Mouse (Mus musculus): ENCODE measurements around the gene Ccdc182. TPM values are rescaled to one million over a fixed set of nuclear protein-coding genes. Genes with fewer than 3 reads are reported as not detected.

The Ccdc182 gene
- total RNA-seq, 2 experiments from 2014 or later, result not detected

DNA sequence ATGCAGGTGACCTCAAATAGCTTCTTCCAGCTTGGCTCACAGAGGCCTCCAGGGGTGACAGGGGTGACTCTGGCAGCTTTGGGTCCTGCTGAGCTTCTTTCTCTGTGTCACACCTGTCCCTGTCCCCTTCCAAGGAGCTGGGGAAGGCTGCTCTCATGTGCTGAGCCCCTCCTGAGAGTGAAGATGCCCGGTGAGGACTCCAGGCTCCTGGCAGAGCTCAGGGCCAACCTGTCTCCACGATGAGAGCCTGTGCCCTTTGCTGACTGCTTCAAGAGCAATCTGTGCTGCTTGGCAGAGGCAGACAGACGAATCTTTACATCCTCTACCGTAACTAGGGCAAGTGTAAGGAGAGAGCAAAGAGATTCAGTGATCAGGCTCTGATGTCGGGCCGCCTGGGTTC lies 16.9 kb downstream of the Ccdc182 start:
- DNase-seq (ENCODE audit: extremely low spot score in 1 of 2, low spot score in 2 of 2), result no peak
- intact Hi-C loops (cut with DNase I), result no loop called here

DNA sequence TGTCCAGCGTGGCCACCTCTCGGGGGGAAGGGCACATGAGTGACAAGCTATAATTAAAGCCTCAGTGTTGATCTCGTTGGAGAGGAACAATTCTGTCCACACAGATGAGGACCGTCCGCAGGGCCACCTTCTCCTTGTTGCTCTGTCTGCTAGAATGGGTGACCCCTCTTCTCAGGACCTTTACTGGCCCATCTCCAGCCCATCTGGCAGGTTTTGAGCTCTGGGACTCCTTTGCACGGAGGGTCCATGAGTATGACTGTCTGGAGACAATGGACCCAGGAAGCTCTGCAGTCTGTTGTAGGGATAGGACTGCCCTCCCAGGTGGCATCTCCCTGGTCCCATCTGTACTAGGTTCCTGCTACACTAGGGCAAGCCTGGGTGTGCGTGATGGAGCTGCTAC lies 17.7 kb downstream of the Ccdc182 start:
- intact Hi-C loops (cut with DNase I), result no loop called here
- DNase-seq (ENCODE audit: extremely low spot score in 1 of 2, low spot score in 2 of 2), result no peak

GRCm38 (mm10) chr11:88313512-88313911 lies 19.7 kb downstream of the Ccdc182 start:
- intact Hi-C loops (cut with DNase I), result no loop called here
- no peak for DNase-seq (ENCODE audit: extremely low spot score in 1 of 2, low spot score in 2 of 2)

- intact Hi-C loops (cut with DNase I), result no loop called here
- no peak for DNase-seq (ENCODE audit: extremely low spot score in 1 of 2, low spot score in 2 of 2)
These were observed 20.6 kb downstream of the Ccdc182 start for GRCm38 (mm10) chr11:88314471-88314870.

DNA sequence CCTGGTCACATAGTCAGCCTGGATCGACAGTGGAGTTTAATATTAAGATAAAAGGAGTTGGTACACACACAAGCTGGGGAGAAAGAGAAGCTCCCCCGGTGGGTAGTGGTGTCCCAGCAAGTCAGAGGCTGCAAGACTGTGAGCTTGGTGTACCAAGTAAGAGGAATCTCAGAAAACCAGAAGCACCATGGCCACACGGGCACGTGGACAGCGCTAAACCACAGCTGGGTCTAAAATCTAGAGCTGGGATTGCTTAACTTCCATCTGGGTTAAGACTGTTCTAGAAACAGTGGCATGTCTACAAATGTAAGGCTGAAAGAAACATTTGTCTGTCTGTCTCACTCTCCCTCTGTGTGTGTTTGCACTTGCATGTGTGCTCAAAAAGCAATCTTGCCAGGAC lies 21.5 kb downstream of the Ccdc182 start:
- DNase-seq (ENCODE audit: extremely low spot score in 1 of 2, low spot score in 2 of 2), result no peak
- intact Hi-C loops (cut with DNase I), result no loop called here

- intact Hi-C loops (cut with DNase I), result no loop called here
These were observed 25.0 kb downstream of the Ccdc182 start for GRCm38 (mm10) chr11:88318850-88319249.

GRCm38 (mm10) chr11:88327016-88327415 lies 33.2 kb downstream of the Ccdc182 start:
- DNase-seq (ENCODE audit: extremely low spot score in 1 of 2, low spot score in 2 of 2), result no peak
- intact Hi-C loops (cut with DNase I), result no loop called here

More at GRCm38 (mm10) chr11:88318850-88319249, 25.0 kb downstream of the Ccdc182 start:
- no peak for DNase-seq (ENCODE audit: extremely low spot score in 1 of 2, low spot score in 2 of 2)

DNA sequence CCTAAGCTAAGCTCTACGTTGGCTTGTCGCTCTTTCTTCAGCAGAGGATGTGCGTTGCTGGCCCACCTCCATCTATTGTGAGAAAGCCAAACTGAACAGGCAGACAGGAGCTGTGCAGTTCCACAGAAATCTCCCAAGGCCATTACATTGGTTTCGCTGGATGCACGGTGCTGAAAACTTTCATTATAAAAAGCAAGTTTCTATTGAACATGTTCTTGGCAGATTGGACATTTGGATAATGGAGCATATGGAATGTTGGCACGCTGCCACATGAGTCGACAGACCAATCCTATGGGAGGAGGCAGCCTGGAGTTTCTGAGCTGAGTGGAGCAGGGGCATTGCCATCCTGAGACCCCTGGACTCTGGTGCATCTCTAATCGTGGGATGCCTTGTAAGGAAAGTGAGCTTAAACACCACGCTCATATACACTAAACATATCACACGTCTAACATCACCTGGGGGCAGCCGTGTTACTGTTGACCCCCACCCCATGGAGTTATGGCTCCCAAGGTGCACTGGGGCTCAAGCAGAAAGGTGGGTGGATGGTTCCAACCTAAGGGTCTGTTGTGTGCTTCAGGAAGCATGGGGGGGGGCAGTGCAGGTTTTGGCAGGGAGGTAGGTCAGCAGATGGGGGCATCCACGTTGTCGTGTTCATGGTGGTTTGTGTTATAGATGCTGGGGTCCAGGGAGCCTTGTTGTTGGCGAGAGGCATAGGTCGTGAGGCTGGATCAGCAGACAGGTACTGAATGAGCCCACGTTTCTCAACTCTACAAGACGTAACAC lies 35.1 kb downstream of the Ccdc182 start:
- DNase-seq (ENCODE audit: extremely low spot score in 1 of 2, low spot score in 2 of 2), result no peak
- intact Hi-C loops (cut with DNase I), result no loop called here

DNA sequence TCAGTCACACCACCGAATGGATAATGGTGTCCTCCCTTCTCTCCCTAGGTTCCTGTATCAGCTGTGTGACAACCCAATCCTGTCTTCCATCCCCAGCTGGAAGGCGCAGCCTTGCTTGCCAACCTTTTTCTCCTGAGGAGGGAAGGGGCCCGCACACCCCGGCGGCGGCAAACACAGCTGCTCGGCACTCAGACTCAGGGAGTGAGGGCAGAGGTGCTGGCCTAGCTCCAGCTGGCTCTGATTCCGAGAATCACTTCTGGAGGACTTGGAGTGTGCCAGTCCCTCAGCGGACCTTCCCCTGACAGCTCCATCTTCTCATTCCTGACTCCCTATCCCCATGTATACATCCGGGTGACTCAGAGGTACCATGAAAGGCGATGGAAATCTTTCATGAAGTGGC lies 36.9 kb downstream of the Ccdc182 start:
- peak; percentile 31 to 72 for DNase-seq (ENCODE audit: extremely low spot score in 1 of 2, low spot score in 2 of 2)
- intact Hi-C loops (cut with DNase I), result no loop called here

- no peak for DNase-seq (ENCODE audit: extremely low spot score in 1 of 2, low spot score in 2 of 2)
- intact Hi-C loops (cut with DNase I), result no loop called here
These were observed 37.9 kb downstream of the Ccdc182 start for GRCm38 (mm10) chr11:88331722-88332121.

DNA sequence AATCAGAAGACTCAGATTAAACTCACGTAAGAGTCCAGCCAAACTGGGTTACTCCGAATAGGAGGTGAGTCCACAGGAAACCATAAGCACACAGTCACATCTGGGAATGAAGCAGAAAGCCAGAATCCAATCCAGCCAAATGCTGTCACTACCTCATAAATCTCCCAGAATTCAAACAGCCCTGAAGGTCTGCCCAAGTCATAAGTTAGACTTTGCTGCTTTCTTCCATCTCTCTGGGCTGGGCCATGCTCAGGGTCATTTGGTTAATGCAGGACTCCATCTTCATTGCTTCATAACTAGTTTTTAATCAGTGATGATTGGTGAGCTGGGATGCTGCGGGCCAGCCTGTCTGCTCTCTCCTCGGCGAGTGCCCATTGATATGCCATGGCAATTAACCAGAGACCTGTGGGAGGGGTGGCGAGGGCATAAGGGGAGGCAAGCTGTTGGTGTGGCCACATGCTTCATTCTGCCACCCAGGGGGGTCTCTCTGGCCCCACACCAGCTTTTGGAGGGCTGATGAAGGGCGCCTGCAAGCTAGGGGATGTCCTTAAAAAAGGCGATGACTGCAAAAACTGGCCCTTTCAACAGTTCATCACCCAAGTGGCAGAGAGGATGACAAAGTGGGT lies 38.6 kb downstream of the Ccdc182 start:
- intact Hi-C loops (cut with DNase I), result no loop called here
- no peak for DNase-seq (ENCODE audit: extremely low spot score in 1 of 2, low spot score in 2 of 2)

- intact Hi-C loops (cut with DNase I), result no loop called here
- DNase-seq (ENCODE audit: extremely low spot score in 1 of 2, low spot score in 2 of 2), result no peak
These were observed 41.0 kb downstream of the Ccdc182 start for GRCm38 (mm10) chr11:88334893-88335292.

DNA sequence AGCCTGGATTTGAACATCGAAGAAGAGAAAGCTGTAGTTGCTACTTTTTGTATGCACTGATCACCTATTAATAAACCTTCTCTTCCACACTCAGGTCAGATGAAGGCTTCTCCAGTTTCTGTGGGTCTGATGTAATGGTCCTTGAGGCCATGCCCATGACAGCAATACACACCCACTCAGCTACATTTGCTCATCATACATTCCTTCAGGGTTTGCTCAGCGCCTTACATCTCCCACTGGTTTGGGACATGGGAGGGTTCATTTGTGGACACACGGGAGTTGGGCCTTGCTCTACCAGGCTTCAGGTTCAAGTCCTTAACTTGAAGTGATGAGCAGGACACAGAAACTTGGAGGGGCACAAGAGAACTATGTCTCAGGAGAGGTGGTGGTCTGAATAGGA lies 44.1 kb downstream of the Ccdc182 start:
- intact Hi-C loops (cut with DNase I), result no loop called here
- no peak for DNase-seq (ENCODE audit: extremely low spot score in 1 of 2, low spot score in 2 of 2)

Other genes starting within 250 kb of the Ccdc182 start
- 100 to 1,000 TPM; 172 to 198 TPM for gene Srsf1, start 246.7 kb upstream of the Ccdc182 start, total RNA-seq (2021)
- gene Vezf1, start 225.8 kb upstream of the Ccdc182 start, total RNA-seq (2021), result 10 to 100 TPM; 23.6 to 25.5 TPM
- gene Cuedc1, start 196.0 kb upstream of the Ccdc182 start, total RNA-seq (2021), result 10 to 100 TPM; 37.1 to 43.6 TPM
- 10 to 100 TPM; 55.1 to 68.0 TPM for gene Mrps23, start 89.7 kb upstream of the Ccdc182 start, total RNA-seq (2021)

Data from left cerebral cortex, postnatal 10 days (tissue).